Mouse (Mus musculus) left cerebral cortex, postnatal 25 days (tissue): ENCODE data around the gene Pcnx3. TPM values are rescaled to one million over a fixed set of nuclear protein-coding genes. Genes with fewer than 3 reads are reported as not detected.

ENCODE experiments used
- DNase-seq, 2 experiments: peaks; one replicate each; pipeline ENCODE4 v3.0.0; 2022; ENCODE audit warnings: low spot score in 2 of 2, mixed read lengths in 1 of 2
- intact Hi-C: fragments of 180-260 bp; cut with DNase I; formaldehyde crosslinking; loops from one replicate; pipeline ENCODE4 v1.15.1; 2025
- total RNA-seq, 2 experiments: library from RNA; stranded (reverse); gene quantifications; 2 replicates each; pipeline ENCODE4 v1.2.3; 2021

Pcnx3 gene
- total RNA-seq: 10 to 100 TPM; 63.6 to 67.9 TPM

- DNase-seq: peak; percentile 98 to 99
- intact Hi-C loops: loop anchor here (2.0 kb wide), 2 partner anchors 40 to 52 kb away; partner anchors contain the start of genes Fam89b and Rela
Measured at GRCm38 (mm10) chr19:5688200-5689087, at the start of gene Pcnx3, which contains the start of gene Map3k11. Gene Pcnx3 (minus strand): TSS chr19:5688908. Gene Map3k11 (plus strand): TSS chr19:5688742.

GRCm38 (mm10) chr19:5734325-5734724 is 45.6 kb upstream of the Pcnx3 start:
- no peak for DNase-seq
- intact Hi-C loops: no loop called here

- peak; percentile 93 to 96 for DNase-seq
- intact Hi-C loops: no loop called here
Measured at GRCm38 (mm10) chr19:5731264-5731978, 42.7 kb upstream of the Pcnx3 start.

GRCm38 (mm10) chr19:5730314-5731186 is 41.8 kb upstream of the Pcnx3 start:
- DNase-seq: peak in 1 of 2 experiments; percentile 31
- intact Hi-C loops: no loop called here

DNA sequence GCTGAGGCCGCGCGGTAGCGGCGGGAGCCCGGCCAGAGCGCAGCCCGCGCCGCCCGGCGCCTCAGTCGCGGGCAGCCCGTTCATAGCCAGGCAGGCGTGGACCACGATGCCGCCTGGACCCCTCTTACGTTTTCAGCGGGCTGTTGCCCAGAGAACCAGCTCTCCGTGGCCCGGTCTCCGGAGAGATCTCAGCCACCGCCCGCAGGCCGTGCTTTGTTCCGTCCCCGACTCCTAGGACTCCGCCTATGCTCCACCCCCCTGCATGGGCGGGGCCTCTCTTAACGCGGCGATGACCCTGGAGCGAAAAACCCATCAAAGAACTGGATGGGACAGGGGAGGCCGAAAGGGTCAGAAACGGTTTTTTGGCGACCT is 40.7 kb upstream of the Pcnx3 start, which contains the start of gene Fam89b:
Gene Fam89b, minus strand, starts transcription at position 210 of the 372 bp plus-strand sequence.
- intact Hi-C loops: loop anchor here (2.0 kb wide), 2 partner anchors 41 kb away; partner anchors contain the start of genes Map3k11, Pcnx3 and Scyl1
- peak; percentile 81 to 83 for DNase-seq

GRCm38 (mm10) chr19:5728631-5729443 is 40.1 kb upstream of the Pcnx3 start:
- DNase-seq: peak; percentile 61 to 63
- intact Hi-C loops: loop anchor here (1.0 to 2.0 kb wide), 3 partner anchors 18 to 42 kb away; partner anchors contain the start of genes Map3k11, Pcnx3 and Scyl1

GRCm38 (mm10) chr19:5727701-5728100 is 39.0 kb upstream of the Pcnx3 start:
- DNase-seq: peak; percentile 83 to 86
- intact Hi-C loops: loop anchor here (1.0 to 2.0 kb wide), 3 partner anchors 16 to 43 kb away; partner anchors contain the start of genes Map3k11, Pcnx3 and Scyl1

- no peak for DNase-seq
- intact Hi-C loops: no loop called here
Measured at GRCm38 (mm10) chr19:5726961-5727578, 38.4 kb upstream of the Pcnx3 start.

- intact Hi-C loops: no loop called here
Measured at GRCm38 (mm10) chr19:5725767-5726515, 37.2 kb upstream of the Pcnx3 start, which contains the start of gene Ehbp1l1. Gene Ehbp1l1 (minus strand): TSS chr19:5726317.

DNA sequence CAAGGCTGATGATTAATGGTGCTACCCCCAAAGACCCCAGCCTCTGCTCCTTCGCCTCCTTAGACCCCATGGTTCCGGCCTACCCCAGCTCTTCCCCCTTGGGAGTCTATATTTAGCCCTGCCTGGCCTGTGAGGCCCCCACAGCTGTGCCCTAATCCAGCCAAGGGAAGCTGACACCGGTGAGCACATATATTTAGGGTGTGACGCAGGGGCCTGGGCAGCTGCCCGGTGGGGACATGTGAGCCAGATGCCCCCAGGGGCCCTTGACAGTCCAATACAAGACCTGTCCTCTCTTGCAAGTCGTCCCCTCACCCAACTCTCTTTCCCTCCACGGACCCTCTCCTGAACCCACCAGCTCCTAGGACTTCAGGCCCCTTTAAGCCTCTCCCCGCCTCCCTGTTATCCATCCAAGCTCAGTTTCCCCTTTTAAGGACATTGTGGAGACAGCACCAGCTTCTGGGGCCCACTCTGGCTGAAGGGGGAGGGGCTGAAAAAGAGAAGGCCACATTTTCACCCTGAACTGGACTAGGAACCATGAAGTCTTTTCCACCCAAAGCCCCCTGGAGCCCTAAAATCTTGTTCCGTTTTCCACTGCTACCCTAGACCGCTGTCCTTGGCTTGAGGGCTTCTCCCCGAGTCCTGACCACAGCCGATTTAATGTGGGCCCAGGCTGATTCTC is 36.5 kb upstream of the Pcnx3 start:
- no peak for DNase-seq
- intact Hi-C loops: no loop called here

More at GRCm38 (mm10) chr19:5725767-5726515, 37.2 kb upstream of the Pcnx3 start, which contains the start of gene Ehbp1l1:
- DNase-seq: no peak

DNA sequence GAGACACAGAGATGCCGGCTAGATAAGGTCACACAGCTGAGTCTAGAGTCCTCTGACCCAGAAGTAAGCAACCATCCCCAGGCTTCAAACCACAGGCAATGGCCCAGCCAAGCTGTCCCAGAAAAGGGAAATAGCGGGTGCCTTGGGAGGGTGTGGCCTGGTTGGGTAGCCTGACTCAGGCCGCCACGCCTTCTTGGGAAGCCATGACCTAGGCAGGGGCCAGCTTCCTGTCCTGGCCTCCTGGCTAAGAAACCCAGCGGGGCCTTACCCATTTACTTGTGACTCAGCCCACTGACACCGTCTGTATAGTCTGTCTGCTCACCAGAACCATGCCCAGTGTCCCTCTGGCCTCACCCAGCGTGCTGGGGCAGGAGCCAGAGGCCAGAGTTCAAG is 35.8 kb upstream of the Pcnx3 start:
- intact Hi-C loops: no loop called here
- DNase-seq: peak in 1 of 2 experiments; percentile 36

- intact Hi-C loops: no loop called here
- DNase-seq: no peak
Measured at GRCm38 (mm10) chr19:5723934-5724548, 35.3 kb upstream of the Pcnx3 start.

- no peak for DNase-seq
- intact Hi-C loops: no loop called here
Measured at GRCm38 (mm10) chr19:5722848-5723425, 34.2 kb upstream of the Pcnx3 start.

DNA sequence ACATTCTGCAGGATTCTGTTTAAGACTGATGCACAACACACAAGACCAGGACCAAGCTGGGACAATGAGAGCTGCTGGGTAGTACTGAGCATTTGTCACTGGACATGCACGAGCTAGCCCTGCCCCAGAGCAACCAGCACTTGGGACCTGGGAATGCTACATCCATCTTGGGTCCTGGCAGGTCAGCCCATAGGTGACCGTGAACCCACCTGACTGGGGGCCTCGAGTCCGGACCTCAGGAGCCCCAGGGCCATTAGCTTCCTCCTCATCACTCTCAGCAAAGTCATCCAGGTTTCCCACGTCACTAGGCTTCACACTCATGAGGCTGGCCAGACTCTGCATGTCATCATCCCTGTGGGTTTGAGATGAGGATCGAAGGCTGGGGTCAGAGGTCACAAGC is 32.5 kb upstream of the Pcnx3 start:
- no peak for DNase-seq
- intact Hi-C loops: no loop called here

DNA sequence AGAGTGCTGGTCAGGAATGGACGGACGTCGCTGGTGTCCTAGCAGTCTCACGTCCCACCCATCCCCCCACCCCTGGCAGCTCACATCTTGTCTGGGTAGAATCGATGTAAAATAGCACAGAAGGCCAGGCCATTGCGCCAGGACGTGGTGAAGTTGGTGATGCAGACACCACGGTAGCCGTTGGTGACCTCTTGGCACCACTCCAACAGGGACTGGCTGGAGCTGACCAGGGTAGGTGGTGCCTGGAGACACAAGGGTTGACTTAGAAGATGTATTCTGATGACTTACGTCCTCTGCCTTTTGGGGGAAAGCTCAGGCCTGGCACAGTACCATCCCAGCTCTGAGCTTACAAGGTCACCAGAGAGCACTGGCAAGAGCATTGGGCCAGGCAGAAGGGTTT is 28.2 kb upstream of the Pcnx3 start:
- DNase-seq: no peak
- intact Hi-C loops: no loop called here
